Mouse (Mus musculus) CH12.LX (cell line): ENCODE results near the gene Dpyd. TPM values are rescaled to one million over a fixed set of nuclear protein-coding genes. Genes with fewer than 3 reads are reported as not detected.

Experiments
- DNase-seq: peaks from one replicate; pipeline ENCODE4 v3.0.0-alpha.2; 2013; ENCODE audit errors: extremely low read depth
- H3K27ac ChIP-seq: 2 replicates; pipeline ENCODE4 v1.5.1; 2012; ENCODE audit warnings: low read depth, mild to moderate bottlenecking, control low read depth, moderate library complexity; ENCODE audit not compliant: insufficient read depth
- H3K27me3 ChIP-seq: replicated peaks from 2 replicates; pipeline ENCODE3; 2012; ENCODE audit warnings: inconsistent platforms
- H3K36me3 ChIP-seq, 2 experiments: replicated peaks in 1 of 2; 2 replicates each; pipeline versions ENCODE3 to v1.6.1; 2012; ENCODE audit warnings: inconsistent platforms in 1 of 2, low read length in 1 of 2, mild to moderate bottlenecking in 1 of 2, mixed read lengths in 1 of 2, moderate library complexity in 1 of 2; ENCODE audit not compliant: control insufficient read depth in 1 of 2, insufficient read depth in 1 of 2
- H3K4me1 ChIP-seq, 2 experiments: 2 replicates each; pipeline ENCODE4 v1.6.1; 2012; ENCODE audit warnings: inconsistent platforms in 1 of 2, moderate library complexity in 1 of 2; ENCODE audit not compliant: insufficient read depth in 2 of 2, control insufficient read depth in 1 of 2
- H3K4me2 ChIP-seq: 2 replicates; pipeline ENCODE4 v1.6.1; 2012; ENCODE audit warnings: low read depth, mild to moderate bottlenecking, control low read depth; ENCODE audit not compliant: poor library complexity, insufficient read depth, severe bottlenecking
- H3K4me3 ChIP-seq, 3 experiments: fragments of 150-350 bp in 1 of 3; sonication (generic) in 1 of 3; replicated peaks in 1 of 3; 2 replicates each; pipeline versions ENCODE3 to v1.5.1; 2011 to 2012; ENCODE audit warnings: low read depth in 2 of 3, low read length in 2 of 3, mild to moderate bottlenecking in 2 of 3, moderate library complexity in 2 of 3, control low read depth in 1 of 3, improper control_type of control experiment in 1 of 3, inconsistent platforms in 1 of 3, mixed read lengths in 1 of 3; ENCODE audit not compliant: poor library complexity in 1 of 3
- H3K79me2 ChIP-seq: replicated peaks from 2 replicates; pipeline ENCODE4 v1.6.1; 2012; ENCODE audit warnings: mild to moderate bottlenecking, moderate library complexity; ENCODE audit not compliant: control insufficient read depth, poor library complexity, insufficient read depth, severe bottlenecking; ENCODE audit errors: extremely low read depth
- H3K9ac ChIP-seq: 2 replicates; pipeline ENCODE4 v1.6.1; 2012; ENCODE audit warnings: low read depth, mild to moderate bottlenecking, control low read depth, moderate library complexity; ENCODE audit not compliant: insufficient read depth
- H3K9me3 ChIP-seq: replicated peaks from 2 replicates; pipeline ENCODE3; 2012; ENCODE audit warnings: low read length, inconsistent platforms, mixed read lengths
- BHLHE40 ChIP-seq: IDR thresholded peaks from 2 replicates; pipeline ENCODE4 v1.6.1; 2011; ENCODE audit warnings: mild to moderate bottlenecking, low read depth, low read length, improper control_type of control experiment
- CTCF ChIP-seq, 2 experiments: IDR thresholded peaks in 1 of 2; conservative IDR thresholded peaks in 1 of 2; 2 replicates each; pipeline ENCODE4 v1.5.1; 2011 to 2012; ENCODE audit warnings: low read depth in 2 of 2, low read length in 2 of 2, improper control_type of control experiment in 1 of 2, inconsistent platforms in 1 of 2, mild to moderate bottlenecking in 1 of 2, moderate library complexity in 1 of 2
- E2F4 ChIP-seq: IDR thresholded peaks from 2 replicates; pipeline ENCODE4 v1.6.1; 2011; ENCODE audit warnings: low read depth, low read length, improper control_type of control experiment; ENCODE audit not compliant: insufficient replicate concordance
- ELF1 ChIP-seq: IDR thresholded peaks from 2 replicates; pipeline ENCODE4 v1.6.1; 2014; ENCODE audit warnings: low read depth, mild to moderate bottlenecking, inconsistent platforms, low read length, improper control_type of control experiment
- ETS1 ChIP-seq: conservative IDR thresholded peaks from 2 replicates; pipeline ENCODE4 v1.6.1; 2012; ENCODE audit warnings: low read depth, mild to moderate bottlenecking, inconsistent platforms, low read length, improper control_type of control experiment, moderate library complexity
- HCFC1 ChIP-seq: IDR thresholded peaks from 2 replicates; pipeline ENCODE4 v1.6.1; 2012; ENCODE audit warnings: low read depth, mild to moderate bottlenecking, inconsistent platforms, low read length, improper control_type of control experiment
- KAT2A ChIP-seq: IDR thresholded peaks from 2 replicates; pipeline ENCODE4 v1.6.1; 2012; ENCODE audit warnings: low read length, improper control_type of control experiment, inconsistent platforms; ENCODE audit not compliant: insufficient replicate concordance
- MAFK ChIP-seq: IDR thresholded peaks from 2 replicates; pipeline ENCODE4 v1.6.1; 2011; ENCODE audit warnings: low read length, improper control_type of control experiment; ENCODE audit not compliant: insufficient replicate concordance
- MAX ChIP-seq: IDR thresholded peaks from 2 replicates; pipeline ENCODE4 v1.6.1; 2011; ENCODE audit warnings: low read length, improper control_type of control experiment
- POLR2A ChIP-seq: IDR thresholded peaks from 2 replicates; pipeline ENCODE4 v1.6.1; 2011; ENCODE audit warnings: low read depth, mild to moderate bottlenecking, improper control_type of control experiment, low read length
- RAD21 ChIP-seq: IDR thresholded peaks from 2 replicates; pipeline ENCODE4 v1.6.1; 2011; ENCODE audit warnings: low read depth, mild to moderate bottlenecking, low read length, improper control_type of control experiment, moderate library complexity
- RCOR1 ChIP-seq: conservative IDR thresholded peaks from 2 replicates; pipeline ENCODE4 v1.6.1; 2012; ENCODE audit warnings: low read depth, mild to moderate bottlenecking, inconsistent platforms, low read length, improper control_type of control experiment
- SIN3A ChIP-seq: IDR thresholded peaks from 2 replicates; pipeline ENCODE4 v1.6.1; 2012; ENCODE audit warnings: low read length, improper control_type of control experiment, inconsistent platforms
- USF1 ChIP-seq: IDR thresholded peaks from 2 replicates; pipeline ENCODE4 v1.6.1; 2014; ENCODE audit warnings: low read depth, mild to moderate bottlenecking, inconsistent platforms, low read length, improper control_type of control experiment
- USF2 ChIP-seq: conservative IDR thresholded peaks from 2 replicates; pipeline ENCODE4 v1.6.1; 2011; ENCODE audit warnings: low read depth, low read length, improper control_type of control experiment
- ZC3H11A ChIP-seq: IDR thresholded peaks from 2 replicates; pipeline ENCODE4 v1.6.1; 2012; ENCODE audit warnings: low read depth, mild to moderate bottlenecking, inconsistent platforms, low read length, improper control_type of control experiment
- ZKSCAN1 ChIP-seq: IDR thresholded peaks from 2 replicates; pipeline ENCODE4 v1.6.1; 2012; ENCODE audit warnings: low read depth, inconsistent platforms, low read length, improper control_type of control experiment, borderline replicate concordance
- ZMIZ1 ChIP-seq: IDR thresholded peaks from 2 replicates; pipeline ENCODE4 v1.6.1; 2012; ENCODE audit warnings: low read depth, mild to moderate bottlenecking, inconsistent platforms, low read length, improper control_type of control experiment
- dilution Hi-C: fragments of 300-500 bp; cut with MboI; formaldehyde crosslinking; loops from 2 replicates; pipeline ENCODE4 v1.14.3; 2020; ENCODE audit warnings: low sequenced_read_pairs; ENCODE audit not compliant: extremely low pct_unique_long_range_greater_than_20kb, extremely low pct_ligation_motif_present
- in situ Hi-C: fragments of 300-500 bp; cut with MboI; formaldehyde crosslinking; loops from 3 replicates; pipeline ENCODE4 v1.14.3; 2019; ENCODE audit warnings: low sequenced_read_pairs, low pct_ligation_motif_present, low pct_unique_long_range_greater_than_20kb, mixed read lengths
- polyA plus RNA-seq: library from polyadenylated mRNA; unstranded; fragments of >175 nt; gene quantifications from 2 replicates; pipeline ENCODE4 v1.2.1, GENCODE M21; 2012; ENCODE audit warnings: low read depth; ENCODE audit not compliant: insufficient read length
- total RNA-seq, 2 experiments: library from RNA; depleted of rRNA; stranded (reverse); fragments of 300-350 nt in 1 of 2; fragments of >200 nt in 1 of 2; gene quantifications; 2 replicates each; pipeline ENCODE4 v1.2.3; 2012 to 2014

Gene Dpyd
- total and polyA plus RNA-seq, 3 experiments: not detected

DNA sequence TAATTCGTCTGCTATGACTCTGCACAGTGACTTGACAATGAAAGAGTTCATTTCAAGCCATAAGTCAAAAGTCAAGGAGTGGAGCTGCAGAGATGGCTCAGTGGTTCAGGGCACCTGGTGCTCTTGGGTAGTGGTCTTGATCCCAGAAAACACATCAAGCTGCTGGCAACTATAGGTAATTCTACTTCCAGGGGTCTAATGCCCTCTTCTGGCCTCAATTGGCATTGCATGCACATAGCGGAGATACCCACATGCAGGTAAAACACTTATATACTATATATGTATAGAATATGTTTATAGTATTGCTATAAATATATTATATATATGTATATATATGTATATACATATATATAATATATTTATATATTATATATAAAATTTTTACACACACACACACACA, 429.4 kb downstream of the Dpyd start:
- Histone ChIP-seq H3K36me3 (no peaks in the 10 kb centered on the region), H3K4me3 (no peak overlapping the region), H3K9me3 (peaks cover 17% of the 10 kb centered on the region), H3K9ac (no peak overlapping the region), H3K27me3 (no peaks in the 10 kb centered on the region), H3K4me1 (no peaks in the 10 kb centered on the region), H3K79me2 (no peaks in the 10 kb centered on the region), H3K27ac (no peak overlapping the region), H3K4me2 (no peak overlapping the region)
- no peak for DNase-seq
- dilution Hi-C loops (no loop called here), in situ Hi-C loops (no loop called here)
- TF ChIP-seq USF1: no peak
- TF ChIP-seq BHLHE40: no peak
- TF ChIP-seq ZKSCAN1: no peak
- no peak for TF ChIP-seq HCFC1
- TF ChIP-seq E2F4: no peak
- TF ChIP-seq CTCF (conservative IDR thresholded peaks at IDR 0.05 in 1 of 2, IDR thresholded peaks at IDR 0.05 in 1 of 2; ENCODE audit: low read depth in 2 of 2, low read length in 2 of 2): no peak
- no peak for TF ChIP-seq ELF1
- TF ChIP-seq RAD21: no peak

DNA sequence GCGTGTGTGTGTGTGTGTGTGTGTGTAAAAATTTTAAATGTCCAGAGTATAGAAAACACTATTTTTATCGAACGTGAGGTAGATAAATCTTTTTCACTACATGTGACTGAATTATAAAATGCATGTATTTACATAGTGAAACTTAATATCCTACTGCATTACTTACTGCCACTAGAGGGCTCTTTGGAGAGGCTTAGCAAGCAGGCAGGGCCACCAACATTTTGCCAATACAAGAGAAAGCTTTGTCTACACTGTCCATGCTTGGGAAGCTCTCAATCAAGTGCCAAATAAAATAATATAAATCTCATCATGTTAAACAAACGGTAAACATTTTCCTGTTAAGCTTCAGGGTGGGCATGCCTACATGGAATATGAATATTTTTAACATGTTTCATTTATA, 429.9 kb downstream of the Dpyd start:
- Histone ChIP-seq H3K79me2 (no peaks in the 10 kb centered on the region), H3K4me3 (no peak overlapping the region), H3K36me3 (no peaks in the 10 kb centered on the region), H3K4me1 (no peaks in the 10 kb centered on the region), H3K27ac (no peak overlapping the region), H3K27me3 (no peaks in the 10 kb centered on the region), H3K4me2 (no peak overlapping the region), H3K9me3 (peaks cover 21% of the 10 kb centered on the region), H3K9ac (no peak overlapping the region)
- TF ChIP-seq USF2: no peak
- TF ChIP-seq MAX: no peak
- TF ChIP-seq ZC3H11A: no peak
- no peak for TF ChIP-seq ZMIZ1
- no peak for TF ChIP-seq HCFC1
- TF ChIP-seq POLR2A: no peak
- no peak for TF ChIP-seq MAFK
- no peak for TF ChIP-seq ETS1
- no peak for TF ChIP-seq RCOR1
- TF ChIP-seq SIN3A: no peak
- TF ChIP-seq KAT2A: no peak
- no peak for TF ChIP-seq ZKSCAN1
- in situ Hi-C loops (no loop called here), dilution Hi-C loops (no loop called here)
- DNase-seq: no peak
